Mouse (Mus musculus) midbrain, embryonic 13.5 days (tissue): ENCODE measurements around the gene Ak1. TPM values are rescaled to one million over a fixed set of nuclear protein-coding genes. Genes with fewer than 3 reads are reported as not detected.
A peak's percentile ranks its signal among the peaks of the same experiment; 100 is the strongest.

Experiments used
- ATAC-seq: fragments of 200-750 bp; cut with Nextera tagmentation; 2 replicates; pipeline ENCODE4 v1.8.0; 2017; ENCODE audit warnings: mild to moderate bottlenecking, moderate TSS enrichment, moderate library complexity
- H3K27ac ChIP-seq: fragments of 300-500 bp; sonication (generic); 2 replicates; pipeline ENCODE4 v1.5.1; 2015; ENCODE audit warnings: inconsistent platforms, mild to moderate bottlenecking, moderate library complexity
- H3K27me3 ChIP-seq: fragments of 300-500 bp; sonication (generic); 2 replicates; pipeline ENCODE4 v1.6.1; 2015; ENCODE audit warnings: mild to moderate bottlenecking, inconsistent platforms
- H3K36me3 ChIP-seq: fragments of 300-500 bp; sonication (generic); 2 replicates; pipeline ENCODE4 v1.6.1; 2015; ENCODE audit warnings: mild to moderate bottlenecking, inconsistent platforms
- H3K4me1 ChIP-seq: fragments of 300-500 bp; sonication (generic); replicated peaks from 2 replicates; pipeline ENCODE4 v1.6.1; 2015; ENCODE audit warnings: inconsistent platforms
- H3K4me2 ChIP-seq: fragments of 300-500 bp; sonication (generic); replicated peaks from 2 replicates; pipeline ENCODE4 v1.6.1; 2015; ENCODE audit warnings: moderate library complexity, mild to moderate bottlenecking, inconsistent platforms
- H3K4me3 ChIP-seq: fragments of 300-500 bp; sonication (generic); replicated peaks from 2 replicates; pipeline ENCODE4 v1.5.1; 2015; ENCODE audit warnings: mild to moderate bottlenecking, inconsistent platforms
- H3K9ac ChIP-seq: fragments of 300-500 bp; sonication (generic); replicated peaks from 2 replicates; pipeline ENCODE4 v1.6.1; 2015; ENCODE audit warnings: mild to moderate bottlenecking, inconsistent platforms
- H3K9me3 ChIP-seq: fragments of 300-500 bp; sonication (generic); 2 replicates; pipeline ENCODE4 v1.6.1; 2016; ENCODE audit warnings: mild to moderate bottlenecking, inconsistent platforms
- WGBS: fragments of 180-500 bp; shearing (Covaris S2); methylation state at CpG from one replicate; pipeline ENCODE4 v1.1.7; 2015; 5-methylcytosine and 5-hydroxymethylcytosine counted together
- polyA plus RNA-seq: library from polyadenylated mRNA; unstranded; fragments of >200 nt; fragmentation: Nextera tagmentation; extraction: Ambion mirVana; gene quantifications from 2 replicates; pipeline ENCODE4 v1.2.1, GENCODE M21; 2015

Gene Ak1
- polyA plus RNA-seq, 1 experiment from 2014 or later = 62.9 TPM

- Histone ChIP-seq H3K27me3 (peaks cover 7% of the 10 kb centered on the region; the same call in 1 of the 2 replicates), H3K9ac (no peak overlapping the region), H3K4me3 (no peak overlapping the region), H3K27ac (no peak overlapping the region), H3K4me1 (peaks cover 20% of the 10 kb centered on the region), H3K36me3 (no peaks in the 10 kb centered on the region), H3K4me2 (no peak overlapping the region), H3K9me3 (no peaks in the 10 kb centered on the region)
- WGBS = 50% methylated on average over 10 of the region's 10 CpGs
- no peak for ATAC-seq
Observed at GRCm38 (mm10) chr2:32604631-32605030, 16.9 kb upstream of the Ak1 start.

GRCm38 (mm10) chr2:32606161-32607142, 15.1 kb upstream of the Ak1 start:
- peaks cover 7% of the 10 kb centered on the region; the same call in 1 of the 2 replicates for H3K27me3 ChIP-seq
- no peaks in the 10 kb centered on the region for H3K9me3 ChIP-seq
- H3K4me2 ChIP-seq = peak overlapping the region; percentile 91
- peak; percentile 80 for ATAC-seq
- WGBS = 15% methylated on average over 37 of the region's 55 CpGs
- no peaks in the 10 kb centered on the region for H3K36me3 ChIP-seq
- H3K27ac ChIP-seq = no peak overlapping the region
- peaks cover 26% of the 10 kb centered on the region for H3K4me1 ChIP-seq
- H3K4me3 ChIP-seq = peak overlapping the region; percentile 67
- peak overlapping the region; percentile 84 for H3K9ac ChIP-seq

- H3K36me3 ChIP-seq = no peaks in the 10 kb centered on the region
- peak overlapping the region; percentile 67 for H3K4me3 ChIP-seq
- peak; percentile 40 for ATAC-seq
- peaks cover 26% of the 10 kb centered on the region for H3K4me1 ChIP-seq
- H3K27ac ChIP-seq = no peak overlapping the region
- peak overlapping the region; percentile 91 for H3K4me2 ChIP-seq
- H3K9ac ChIP-seq = peak overlapping the region; percentile 84
- H3K27me3 ChIP-seq = peaks cover 7% of the 10 kb centered on the region; the same call in 1 of the 2 replicates
- WGBS = 8% methylated on average over 34 of the region's 34 CpGs
- H3K9me3 ChIP-seq = no peaks in the 10 kb centered on the region
Observed at GRCm38 (mm10) chr2:32607262-32607947, 14.2 kb upstream of the Ak1 start.

GRCm38 (mm10) chr2:32608141-32608777, 13.3 kb upstream of the Ak1 start:
- Histone ChIP-seq H3K36me3 (no peaks in the 10 kb centered on the region), H3K27me3 (peaks cover 7% of the 10 kb centered on the region; the same call in 1 of the 2 replicates), H3K9me3 (no peaks in the 10 kb centered on the region), H3K4me3 (peak overlapping the region; percentile 8; the same call in 1 of the 2 replicates), H3K4me1 (peaks cover 26% of the 10 kb centered on the region), H3K4me2 (peak overlapping the region; percentile 91), H3K27ac (no peak overlapping the region), H3K9ac (no peak overlapping the region)
- 8% methylated on average over 25 of the region's 25 CpGs for WGBS
- peak; percentile 51 for ATAC-seq

GRCm38 (mm10) chr2:32608778-32609435, 12.7 kb upstream of the Ak1 start:
- peak overlapping the region; percentile 91 for H3K4me2 ChIP-seq
- WGBS = 43% methylated on average over 18 of the region's 18 CpGs
- no peaks in the 10 kb centered on the region for H3K9me3 ChIP-seq
- 0 out of 2 replicates have a peak overlapping the region, but pooled peaks have one; percentile 8 for H3K4me3 ChIP-seq
- no peaks in the 10 kb centered on the region for H3K36me3 ChIP-seq
- no peak for ATAC-seq
- H3K9ac ChIP-seq = no peak overlapping the region; the same call in 1 of the 2 replicates
- H3K4me1 ChIP-seq = peaks cover 26% of the 10 kb centered on the region
- H3K27me3 ChIP-seq = peaks cover 7% of the 10 kb centered on the region; the same call in 1 of the 2 replicates
- no peak overlapping the region for H3K27ac ChIP-seq

- WGBS = 17% methylated on average over 23 of the region's 23 CpGs
Observed at GRCm38 (mm10) chr2:32610610-32611229, 10.8 kb upstream of the Ak1 start.

GRCm38 (mm10) chr2:32612274-32612673, 9.3 kb upstream of the Ak1 start:
- ATAC-seq = no peak
- H3K4me1 ChIP-seq = peaks cover 23% of the 10 kb centered on the region
- H3K27ac ChIP-seq = no peak overlapping the region
- H3K36me3 ChIP-seq = peaks cover 9% of the 10 kb centered on the region; the same call in 1 of the 2 replicates
- H3K9ac ChIP-seq = no peak overlapping the region
- H3K27me3 ChIP-seq = peaks cover 6% of the 10 kb centered on the region; the same call in 1 of the 2 replicates
- 66% methylated on average over 26 of the region's 26 CpGs for WGBS
- H3K4me2 ChIP-seq = no peak overlapping the region
- H3K4me3 ChIP-seq = no peak overlapping the region
- no peaks in the 10 kb centered on the region for H3K9me3 ChIP-seq

More at GRCm38 (mm10) chr2:32610610-32611229, 10.8 kb upstream of the Ak1 start:
- H3K9me3 ChIP-seq = no peaks in the 10 kb centered on the region
- H3K4me3 ChIP-seq = peak overlapping the region; percentile 24
- ATAC-seq = no peak
- peaks cover 9% of the 10 kb centered on the region; the same call in 1 of the 2 replicates for H3K36me3 ChIP-seq
- peaks cover 7% of the 10 kb centered on the region; the same call in 1 of the 2 replicates for H3K27me3 ChIP-seq
- H3K9ac ChIP-seq = 0 out of 2 replicates have a peak overlapping the region, but pooled peaks have one; percentile 30
- peak overlapping the region; percentile 49 for H3K4me2 ChIP-seq
- H3K27ac ChIP-seq = no peak overlapping the region
- peaks cover 26% of the 10 kb centered on the region for H3K4me1 ChIP-seq

- WGBS = 97% methylated on average over 1 of the region's 1 CpGs
- no peak overlapping the region for H3K4me2 ChIP-seq
- H3K4me1 ChIP-seq = peaks cover 38% of the 10 kb centered on the region
- H3K4me3 ChIP-seq = no peak overlapping the region
- H3K27ac ChIP-seq = no peak overlapping the region
- peaks cover 14% of the 10 kb centered on the region; the same call in 1 of the 2 replicates for H3K36me3 ChIP-seq
- ATAC-seq = no peak
- no peak overlapping the region for H3K9ac ChIP-seq
- H3K9me3 ChIP-seq = 0 out of 2 replicates have a peak, but pooled peaks cover 3% of the 10 kb centered on the region
- H3K27me3 ChIP-seq = no peaks in the 10 kb centered on the region
Observed at GRCm38 (mm10) chr2:32617109-32617508, 4.4 kb upstream of the Ak1 start.

- Histone ChIP-seq H3K4me1 (peaks cover 38% of the 10 kb centered on the region), H3K27ac (no peak overlapping the region), H3K9ac (no peak overlapping the region), H3K27me3 (no peaks in the 10 kb centered on the region), H3K9me3 (0 out of 2 replicates have a peak, but pooled peaks cover 3% of the 10 kb centered on the region), H3K4me3 (no peak overlapping the region), H3K36me3 (peaks cover 14% of the 10 kb centered on the region; the same call in 1 of the 2 replicates), H3K4me2 (no peak overlapping the region)
- no peak for ATAC-seq
- WGBS = 91% methylated on average over 4 of the region's 4 CpGs
Observed at GRCm38 (mm10) chr2:32617601-32618000, 4.0 kb upstream of the Ak1 start.

- ATAC-seq = no peak
- 53% methylated on average over 9 of the region's 9 CpGs for WGBS
Observed at GRCm38 (mm10) chr2:32618051-32618450, 3.5 kb upstream of the Ak1 start.

More at GRCm38 (mm10) chr2:32618051-32618450, 3.5 kb upstream of the Ak1 start:
- Histone ChIP-seq H3K4me2 (no peak overlapping the region), H3K4me3 (no peak overlapping the region), H3K27ac (no peak overlapping the region), H3K9ac (no peak overlapping the region), H3K27me3 (no peaks in the 10 kb centered on the region), H3K9me3 (0 out of 2 replicates have a peak, but pooled peaks cover 3% of the 10 kb centered on the region), H3K4me1 (peaks cover 38% of the 10 kb centered on the region), H3K36me3 (peaks cover 14% of the 10 kb centered on the region; the same call in 1 of the 2 replicates)
